Mouse (Mus musculus): ENCODE data around the gene Trappc11. TPM values are rescaled to one million over a fixed set of nuclear protein-coding genes. Genes with fewer than 3 reads are reported as not detected.
"Not testable (repeated sequence)": the region's sequence is repeated elsewhere in the genome, so short reads cannot be mapped to it uniquely, and the experiment has no call there.

The Trappc11 gene
- polyA plus RNA-seq, 1 experiment from 2014 or later = 25.5 TPM

DNA sequence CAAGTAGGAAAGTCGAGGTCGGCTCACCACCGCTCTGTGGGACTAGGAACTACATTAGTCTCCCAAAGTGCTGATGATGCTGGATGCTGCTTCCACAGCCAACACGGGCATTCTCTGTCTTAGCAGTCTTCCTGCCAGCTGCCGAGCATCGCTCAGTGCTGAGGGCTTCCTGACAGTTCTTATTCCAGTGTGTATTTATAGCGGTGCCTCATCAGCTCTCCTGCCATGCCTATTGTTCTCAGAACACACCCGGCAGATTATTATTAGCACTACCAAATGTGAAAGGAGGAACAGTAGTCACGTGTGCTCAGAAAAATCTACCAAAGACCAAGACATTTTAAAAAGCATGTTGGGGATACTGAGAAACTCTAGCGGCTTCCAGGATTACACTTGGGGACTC is 71.6 kb downstream of the Trappc11 start:
- WGBS = 76% methylated on average over 10 of the region's 10 CpGs
- Histone ChIP-seq H3K27ac (no peak overlapping the region), H3K36me3 (ENCODE audit: insufficient read depth, low read length) (no peaks in the 10 kb centered on the region), H3K4me3 (replicated peaks; ENCODE audit: low read depth, low read length) (no peak overlapping the region), H3K27me3 (ENCODE audit: insufficient read depth, low read length) (no peaks in the 10 kb centered on the region), H3K4me2 (ENCODE audit: low read length) (no peak overlapping the region), H3K9me3 (replicated peaks; ENCODE audit: low read length) (0 out of 2 replicates have a peak, but pooled peaks cover 4% of the 10 kb centered on the region), H3K4me1 (replicated peaks; ENCODE audit: insufficient read depth, low read length) (0 out of 2 replicates have a peak, but pooled peaks cover 5% of the 10 kb centered on the region), H3K9ac (ENCODE audit: low read depth, low read length) (no peak overlapping the region)
- TF ChIP-seq CTCF (IDR thresholded peaks at IDR 0.05; ENCODE audit: low read depth) = no peak
- DNase-seq (ENCODE audit: low spot score) (peak; percentile 51), ATAC-seq (replicated peaks; ENCODE audit: low FRiP score, low read depth) (no peak; the same call in 1 of the 2 replicates)

DNA sequence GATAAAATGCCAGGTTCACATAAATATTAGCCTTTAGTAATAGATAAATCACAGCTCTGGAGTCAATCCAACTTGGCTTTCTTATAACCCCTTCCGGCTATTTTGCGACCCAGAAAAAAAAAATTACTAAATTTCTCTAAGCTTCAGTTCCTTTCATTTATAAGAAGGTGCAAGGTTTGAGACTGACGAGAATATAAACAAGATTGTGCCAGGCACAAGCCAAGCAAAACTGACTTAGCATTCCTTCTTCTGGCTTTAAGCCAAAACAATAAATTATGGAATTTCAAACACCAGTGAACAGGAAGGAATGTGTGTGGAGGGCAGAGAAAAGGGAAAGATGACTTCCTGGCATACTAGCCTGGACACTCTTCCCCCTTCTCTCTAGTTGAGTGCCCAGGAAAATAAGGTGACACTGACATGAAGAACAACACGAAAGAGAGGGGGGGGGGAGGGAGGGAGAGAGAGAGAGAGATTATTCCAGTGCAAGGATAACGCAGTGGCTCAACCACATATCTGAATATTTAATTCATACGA is 74.0 kb downstream of the Trappc11 start:
- Histone ChIP-seq H3K27ac (no peak overlapping the region), H3K4me1 (replicated peaks; ENCODE audit: insufficient read depth, low read length) (0 out of 2 replicates have a peak, but pooled peaks cover 5% of the 10 kb centered on the region), H3K4me2 (ENCODE audit: low read length) (no peak overlapping the region), H3K9me3 (replicated peaks; ENCODE audit: low read length) (0 out of 2 replicates have a peak, but pooled peaks cover 4% of the 10 kb centered on the region), H3K36me3 (ENCODE audit: insufficient read depth, low read length) (no peaks in the 10 kb centered on the region), H3K4me3 (replicated peaks; ENCODE audit: low read depth, low read length) (no peak overlapping the region), H3K27me3 (ENCODE audit: insufficient read depth, low read length) (no peaks in the 10 kb centered on the region), H3K9ac (ENCODE audit: low read depth, low read length) (no peak overlapping the region)
- WGBS = 50% methylated on average over 5 of the region's 6 CpGs
- DNase-seq (ENCODE audit: low spot score) = peak; percentile 55
- no peak for TF ChIP-seq CTCF (IDR thresholded peaks at IDR 0.05; ENCODE audit: low read depth)
- ATAC-seq (replicated peaks; ENCODE audit: low FRiP score, low read depth) = no peak; the same call in 1 of the 2 replicates

DNA sequence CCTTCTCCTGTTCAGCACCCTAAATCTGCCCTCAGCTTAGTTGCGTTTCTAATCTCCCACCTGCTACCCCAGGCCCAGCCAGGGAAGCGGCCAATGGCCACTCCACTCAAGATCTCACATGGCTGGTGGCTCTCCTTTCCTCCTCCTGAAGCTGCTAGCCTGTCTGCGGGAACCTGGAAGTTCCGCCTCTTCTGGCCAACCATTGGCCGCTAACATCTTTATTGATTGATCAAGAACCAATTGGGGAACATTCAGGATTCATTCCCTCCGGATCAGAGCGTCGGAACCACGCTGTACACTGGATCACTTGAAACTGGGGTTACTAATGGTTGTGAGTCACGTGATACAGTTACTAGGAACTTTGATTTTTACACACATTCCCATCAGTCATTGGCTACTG is 74.7 kb downstream of the Trappc11 start:
- ATAC-seq (replicated peaks; ENCODE audit: low FRiP score, low read depth) (no peak), DNase-seq (ENCODE audit: low spot score) (no peak)
- Histone ChIP-seq H3K4me1 (replicated peaks; ENCODE audit: insufficient read depth, low read length) (0 out of 2 replicates have a peak, but pooled peaks cover 5% of the 10 kb centered on the region), H3K27ac (no peak overlapping the region), H3K27me3 (ENCODE audit: insufficient read depth, low read length) (no peaks in the 10 kb centered on the region), H3K9ac (ENCODE audit: low read depth, low read length) (no peak overlapping the region), H3K4me2 (ENCODE audit: low read length) (no peak overlapping the region), H3K9me3 (replicated peaks; ENCODE audit: low read length) (0 out of 2 replicates have a peak, but pooled peaks cover 4% of the 10 kb centered on the region), H3K4me3 (replicated peaks; ENCODE audit: low read depth, low read length) (no peak overlapping the region), H3K36me3 (ENCODE audit: insufficient read depth, low read length) (no peaks in the 10 kb centered on the region)
- WGBS = 93% methylated on average over 10 of the region's 10 CpGs
- no peak for TF ChIP-seq CTCF (IDR thresholded peaks at IDR 0.05; ENCODE audit: low read depth)

DNA sequence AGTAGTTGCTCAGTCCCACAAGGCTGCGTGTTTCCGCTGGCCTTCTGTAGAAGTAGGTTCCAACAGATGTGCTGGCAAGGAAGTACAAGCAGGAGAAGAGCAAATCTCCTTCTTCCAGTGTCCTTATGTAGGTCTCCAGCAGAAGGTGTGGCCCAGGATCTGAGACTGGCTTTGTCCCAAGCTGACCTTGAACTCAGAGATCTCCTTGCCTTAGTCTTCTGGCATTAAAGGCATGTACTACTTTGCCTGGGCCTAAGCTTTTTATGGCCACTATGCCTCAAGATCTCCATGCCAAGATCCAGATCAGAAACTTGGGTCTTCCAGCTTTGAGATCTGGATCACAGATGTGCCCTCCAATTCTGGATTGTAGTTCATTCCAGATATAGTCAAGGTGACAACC is 84.1 kb downstream of the Trappc11 start:
- DNase-seq (ENCODE audit: low spot score); H3K4me2 ChIP-seq (ENCODE audit: low read length); H3K9me3 ChIP-seq (replicated peaks; ENCODE audit: low read length); H3K4me1 ChIP-seq (replicated peaks; ENCODE audit: insufficient read depth, low read length); H3K27ac ChIP-seq; H3K9ac ChIP-seq (ENCODE audit: low read depth, low read length); ATAC-seq (replicated peaks; ENCODE audit: low FRiP score, low read depth); H3K36me3 ChIP-seq (ENCODE audit: insufficient read depth, low read length); H3K27me3 ChIP-seq (ENCODE audit: insufficient read depth, low read length); H3K4me3 ChIP-seq (replicated peaks; ENCODE audit: low read depth, low read length): not testable (repeated sequence)
- 96% methylated on average over 2 of the region's 2 CpGs for WGBS

DNA sequence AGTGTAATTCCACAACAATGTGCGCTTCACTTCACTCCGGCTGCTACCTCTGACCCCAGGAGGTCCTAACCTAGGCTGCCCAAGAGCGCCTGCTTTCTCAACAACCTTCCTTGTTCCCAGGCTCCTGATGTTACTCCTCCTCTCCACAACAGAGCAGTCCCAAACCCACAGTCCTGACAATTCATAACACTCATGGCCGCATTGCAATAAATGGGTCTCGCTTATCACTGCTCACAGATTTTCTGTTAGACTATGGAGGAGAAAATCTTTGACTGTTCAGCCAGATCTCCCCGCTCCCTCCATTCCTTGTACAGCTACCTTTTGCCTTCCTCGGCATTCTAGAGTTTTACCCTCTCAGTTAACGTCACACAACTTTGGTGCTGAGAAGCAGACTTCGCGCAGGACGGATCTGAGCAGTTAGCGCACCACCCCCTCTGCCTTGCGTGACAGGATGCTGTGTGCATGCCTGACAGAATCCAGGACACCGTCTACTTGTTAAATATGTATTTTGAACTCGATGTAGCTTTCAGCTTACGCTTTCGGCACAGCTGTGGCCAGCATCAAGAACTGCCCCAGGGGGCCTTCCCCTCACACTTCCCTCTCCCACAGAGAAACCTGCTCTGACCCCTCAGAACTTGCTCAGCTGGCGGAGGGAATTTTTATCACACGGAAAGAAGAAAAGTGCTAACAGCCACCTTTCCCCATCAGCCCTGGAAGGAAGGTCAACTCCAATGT is 86.8 kb downstream of the Trappc11 start, which contains the start of gene Stox2:
Gene Stox2 (minus strand): TSS at position 51 of the 735 bp plus-strand sequence.
- 81% methylated on average over 19 of the region's 19 CpGs for WGBS
- ATAC-seq (replicated peaks; ENCODE audit: low FRiP score, low read depth) (no peak), DNase-seq (ENCODE audit: low spot score) (no peak)
- H3K36me3 ChIP-seq (ENCODE audit: insufficient read depth, low read length) = no peaks in the 10 kb centered on the region
- H3K9me3 ChIP-seq (replicated peaks; ENCODE audit: low read length) = no peaks in the 10 kb centered on the region
- H3K4me2 ChIP-seq (ENCODE audit: low read length) = no peak within 1 kb of the TSS
- no peaks in the 10 kb centered on the region for H3K27me3 ChIP-seq (ENCODE audit: insufficient read depth, low read length)
- H3K4me3 ChIP-seq (replicated peaks; ENCODE audit: low read depth, low read length) = no peak within 1 kb of the TSS
- no peak for TF ChIP-seq CTCF (IDR thresholded peaks at IDR 0.05; ENCODE audit: low read depth)
- H3K27ac ChIP-seq = no peak within 1 kb of the TSS
- no peaks in the 10 kb centered on the region for H3K4me1 ChIP-seq (replicated peaks; ENCODE audit: insufficient read depth, low read length)
- H3K9ac ChIP-seq (ENCODE audit: low read depth, low read length) = no peak within 1 kb of the TSS

Other genes with a start within 250 kb of the Trappc11 start
- 8.8 and 10.4 TPM in 2 replicates for gene Stox2, start 87.1 kb downstream of the Trappc11 start, polyA plus RNA-seq (2015; fragmentation: Nextera tagmentation; extraction: Ambion mirVana)
- gene Rwdd4a, start 194 bp upstream of the Trappc11 start, polyA plus RNA-seq (2015; fragmentation: Nextera tagmentation; extraction: Ambion mirVana) = 50.7 and 58.2 TPM in 2 replicates
- gene Ing2, start 142.1 kb upstream of the Trappc11 start, polyA plus RNA-seq (2015; fragmentation: Nextera tagmentation; extraction: Ambion mirVana) = 15.8 and 19.8 TPM in 2 replicates
- gene Cdkn2aip, start 180.5 kb upstream of the Trappc11 start, polyA plus RNA-seq (2015; fragmentation: Nextera tagmentation; extraction: Ambion mirVana) = 23.6 and 27.5 TPM in 2 replicates

All from kidney, postnatal 0 days (tissue).